Mouse (Mus musculus): Measurements from ENCODE around the gene Med23. TPM values are rescaled to one million over a fixed set of nuclear protein-coding genes. Genes with fewer than 3 reads are reported as not detected.

Gene Med23
- 6.7 and 7.7 TPM in 2 replicates for polyA plus RNA-seq (2012; rRNA removed)

GRCm38 (mm10) chr10:24869760-24870290 is at the start of gene Med23:
Med23 (plus strand) TSS chr10:24869986.

GRCm38 (mm10) chr10:24842676-24843075 is 27.1 kb upstream of the Med23 start, which contains the start of gene Enpp3:
Enpp3 (minus strand) TSS chr10:24842823.

DNA sequence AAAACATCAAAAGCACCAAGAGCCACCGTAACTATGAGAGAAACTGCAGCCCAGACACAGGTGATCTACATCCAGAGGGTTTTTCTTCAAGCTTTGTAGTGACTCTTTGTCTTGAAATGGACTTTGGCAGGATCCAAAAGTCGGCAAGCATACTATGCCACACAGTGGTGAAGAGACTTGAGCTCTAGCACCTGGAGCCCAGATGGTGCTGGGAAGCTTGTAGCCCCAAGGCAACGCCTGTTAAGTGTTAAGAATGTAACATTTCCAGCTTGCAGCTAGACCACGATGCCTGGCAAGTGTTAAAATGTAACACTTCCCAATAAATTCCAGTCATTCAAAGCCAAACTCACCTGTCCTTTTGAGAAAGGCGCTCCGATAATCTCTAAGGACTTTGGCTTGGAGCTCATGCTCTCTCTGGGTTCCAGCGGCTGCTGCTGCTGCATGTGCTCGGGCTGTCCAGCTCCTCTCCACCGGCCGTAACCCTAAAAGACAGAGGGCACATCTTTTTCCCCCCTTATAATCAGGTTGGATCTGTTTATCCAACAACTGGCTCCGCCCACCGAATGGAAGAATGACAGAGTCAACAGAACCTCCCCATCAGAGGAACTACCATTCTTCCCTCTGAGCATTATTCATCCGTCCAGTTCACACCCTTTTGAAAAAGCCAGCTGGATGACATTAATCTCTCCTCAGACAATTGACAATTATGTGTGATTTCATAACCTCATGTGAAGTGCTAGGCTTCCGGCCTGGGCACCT is 57.4 kb downstream of the Med23 start, which contains the start of gene Arg1:
Gene Arg1, minus strand, starts transcription at position 523 of the 759 bp plus-strand sequence.

Other genes with a start within 250 kb of the Med23 start
- 0.61 and 0.63 TPM in 2 replicates for gene Enpp1, start 157.8 kb upstream of the Med23 start, polyA plus RNA-seq (2012; rRNA removed)
- 2.2 and 2.3 TPM in 2 replicates for gene Enpp3, start 27.2 kb upstream of the Med23 start, polyA plus RNA-seq (2012; rRNA removed)
- 8.3 and 8.6 TPM in 2 replicates for gene Arg1, start 57.5 kb downstream of the Med23 start, polyA plus RNA-seq (2012; rRNA removed)